Mouse (Mus musculus) ES-Bruce4 (cell line): ENCODE results near the gene Cgref1.

Experiments
- CTCF ChIP-seq: IDR thresholded peaks from one replicate; pipeline ENCODE4 v1.8.1; 2011; ENCODE audit warnings: low read depth, low read length
- EP300 ChIP-seq: IDR thresholded peaks from 2 replicates; pipeline ENCODE4 v1.6.1; 2011; ENCODE audit warnings: low read depth, low read length; ENCODE audit not compliant: insufficient read depth
- POLR2A ChIP-seq: IDR thresholded peaks from one replicate; pipeline ENCODE4 v1.8.1; 2011; ENCODE audit warnings: low read length; ENCODE audit not compliant: insufficient read depth

GRCm38 (mm10) chr5:30908426-30909299, 36.7 kb downstream of the Cgref1 start:
- TF ChIP-seq POLR2A = no peak
- TF ChIP-seq CTCF = no peak
- TF ChIP-seq EP300 = no peak
